Mouse (Mus musculus) kidney, embryonic 15.5 days (tissue): ENCODE results near the gene Brox. TPM values are rescaled to one million over a fixed set of nuclear protein-coding genes. Genes with fewer than 3 reads are reported as not detected.
"Not testable (repeated sequence)": the region's sequence is repeated elsewhere in the genome, so short reads cannot be mapped to it uniquely, and the experiment has no call there.

Experiments used
- ATAC-seq: fragments of 200-750 bp; cut with Nextera tagmentation; replicated peaks from 2 replicates; pipeline ENCODE4 v1.8.0; 2017; ENCODE audit warnings: moderate TSS enrichment; ENCODE audit not compliant: low FRiP score
- H3K27ac ChIP-seq: fragments of 300-500 bp; sonication (generic); 2 replicates; pipeline ENCODE4 v1.5.1; 2015; ENCODE audit warnings: mild to moderate bottlenecking, inconsistent platforms
- H3K27me3 ChIP-seq: fragments of 300-500 bp; sonication (generic); 2 replicates; pipeline ENCODE4 v1.6.1; 2015; ENCODE audit warnings: inconsistent platforms
- H3K36me3 ChIP-seq: fragments of 300-500 bp; sonication (generic); 2 replicates; pipeline ENCODE4 v1.6.1; 2015; ENCODE audit warnings: inconsistent platforms
- H3K4me1 ChIP-seq: fragments of 300-500 bp; sonication (generic); 2 replicates; pipeline ENCODE4 v1.6.1; 2015; ENCODE audit warnings: inconsistent platforms
- H3K4me2 ChIP-seq: fragments of 300-500 bp; sonication (generic); 2 replicates; pipeline ENCODE4 v1.6.1; 2015; ENCODE audit warnings: moderate library complexity, mild to moderate bottlenecking, inconsistent platforms
- H3K4me3 ChIP-seq: fragments of 300-500 bp; sonication (generic); replicated peaks from 2 replicates; pipeline ENCODE4 v1.5.1; 2015; ENCODE audit warnings: mild to moderate bottlenecking, inconsistent platforms
- H3K9ac ChIP-seq: fragments of 300-500 bp; sonication (generic); 2 replicates; pipeline ENCODE4 v1.6.1; 2015; ENCODE audit warnings: mild to moderate bottlenecking, inconsistent platforms
- H3K9me3 ChIP-seq: fragments of 300-500 bp; sonication (generic); replicated peaks from 2 replicates; pipeline ENCODE4 v1.6.1; 2016; ENCODE audit warnings: inconsistent platforms
- WGBS: fragments of 180-500 bp; shearing (Covaris S2); methylation state at CpG from one replicate; pipeline ENCODE4 v1.1.7; 2015; ENCODE audit warnings: mixed read lengths; 5-methylcytosine and 5-hydroxymethylcytosine counted together
- polyA plus RNA-seq: library from polyadenylated mRNA; unstranded; fragments of >200 nt; fragmentation: Nextera tagmentation; extraction: Ambion mirVana; gene quantifications from 2 replicates; pipeline ENCODE4 v1.2.1, GENCODE M21; 2015

Gene Brox
- 44.7 and 46.8 TPM in 2 replicates for polyA plus RNA-seq

DNA sequence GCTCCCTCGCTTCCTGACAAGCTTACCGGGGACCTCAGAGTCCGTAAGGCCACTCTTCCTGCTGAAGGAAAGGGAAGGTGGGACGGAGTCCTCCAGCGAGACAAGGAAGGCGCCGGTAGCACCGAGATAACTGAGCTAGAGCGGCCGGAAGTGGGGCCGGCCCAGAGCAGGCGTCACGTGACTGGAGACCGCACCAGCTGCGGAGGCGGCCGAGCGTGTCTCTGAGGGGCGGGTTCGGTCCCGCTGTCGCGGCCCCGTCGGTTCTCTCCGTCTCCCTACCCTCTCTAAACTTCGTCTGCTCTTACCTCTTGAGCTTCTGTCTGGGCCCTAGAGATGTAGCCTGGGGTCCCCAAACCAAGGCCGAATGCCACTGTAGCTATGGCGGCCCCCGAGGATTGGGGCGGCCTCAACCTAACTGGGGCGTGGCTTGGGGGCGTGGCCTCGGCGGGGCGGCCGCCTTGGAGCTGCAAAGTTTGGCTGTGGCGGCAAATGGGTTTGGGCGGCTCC, at the start of gene Brox:
TSS of gene Brox (minus strand) at position 393 of the 507 bp plus-strand sequence.
- peak; percentile 91 for ATAC-seq
- no peaks in the 10 kb centered on the region for H3K27me3 ChIP-seq
- H3K4me3 ChIP-seq, result peak within 1 kb of the TSS; percentile 53
- H3K9ac ChIP-seq, result peak within 1 kb of the TSS; percentile 55
- H3K27ac ChIP-seq, result peak within 1 kb of the TSS; percentile 74
- WGBS, result under 1% methylated on average over 39 of the region's 39 CpGs
- H3K9me3 ChIP-seq, result no peaks in the 10 kb centered on the region
- no peaks in the 10 kb centered on the region for H3K4me1 ChIP-seq
- H3K4me2 ChIP-seq, result peak within 1 kb of the TSS; percentile 60
- H3K36me3 ChIP-seq, result peaks cover 22% of the 10 kb centered on the region

DNA sequence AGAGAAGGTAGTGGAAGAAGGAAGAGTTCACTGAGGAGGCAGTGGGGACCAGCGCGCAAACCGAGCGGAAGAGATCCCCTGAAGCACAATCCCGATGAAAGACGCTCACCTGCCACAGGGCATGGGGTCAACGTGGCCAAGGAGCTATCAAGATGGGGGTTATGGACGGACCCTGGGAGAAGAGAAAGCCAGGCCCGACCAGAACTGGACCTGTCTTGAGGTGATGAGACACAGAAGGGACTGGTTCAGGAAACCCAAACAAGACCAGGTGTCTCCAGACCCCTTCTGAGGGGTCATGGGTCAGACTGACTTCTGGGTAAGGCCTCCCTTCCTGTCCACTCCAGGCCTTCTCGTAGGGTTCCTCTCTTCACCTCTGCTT, 48.7 kb upstream of the Brox start:
- Histone ChIP-seq H3K9me3 (no peaks in the 10 kb centered on the region), H3K36me3 (peaks cover 55% of the 10 kb centered on the region), H3K4me1 (peaks cover 14% of the 10 kb centered on the region), H3K27ac (peak overlapping the region; percentile 92), H3K9ac (peak overlapping the region; percentile 85), H3K4me2 (peak overlapping the region; percentile 89), H3K4me3 (peak overlapping the region; percentile 98), H3K27me3 (no peaks in the 10 kb centered on the region)
- peak; percentile 43 for ATAC-seq
- WGBS, result 4% methylated on average over 10 of the region's 10 CpGs

DNA sequence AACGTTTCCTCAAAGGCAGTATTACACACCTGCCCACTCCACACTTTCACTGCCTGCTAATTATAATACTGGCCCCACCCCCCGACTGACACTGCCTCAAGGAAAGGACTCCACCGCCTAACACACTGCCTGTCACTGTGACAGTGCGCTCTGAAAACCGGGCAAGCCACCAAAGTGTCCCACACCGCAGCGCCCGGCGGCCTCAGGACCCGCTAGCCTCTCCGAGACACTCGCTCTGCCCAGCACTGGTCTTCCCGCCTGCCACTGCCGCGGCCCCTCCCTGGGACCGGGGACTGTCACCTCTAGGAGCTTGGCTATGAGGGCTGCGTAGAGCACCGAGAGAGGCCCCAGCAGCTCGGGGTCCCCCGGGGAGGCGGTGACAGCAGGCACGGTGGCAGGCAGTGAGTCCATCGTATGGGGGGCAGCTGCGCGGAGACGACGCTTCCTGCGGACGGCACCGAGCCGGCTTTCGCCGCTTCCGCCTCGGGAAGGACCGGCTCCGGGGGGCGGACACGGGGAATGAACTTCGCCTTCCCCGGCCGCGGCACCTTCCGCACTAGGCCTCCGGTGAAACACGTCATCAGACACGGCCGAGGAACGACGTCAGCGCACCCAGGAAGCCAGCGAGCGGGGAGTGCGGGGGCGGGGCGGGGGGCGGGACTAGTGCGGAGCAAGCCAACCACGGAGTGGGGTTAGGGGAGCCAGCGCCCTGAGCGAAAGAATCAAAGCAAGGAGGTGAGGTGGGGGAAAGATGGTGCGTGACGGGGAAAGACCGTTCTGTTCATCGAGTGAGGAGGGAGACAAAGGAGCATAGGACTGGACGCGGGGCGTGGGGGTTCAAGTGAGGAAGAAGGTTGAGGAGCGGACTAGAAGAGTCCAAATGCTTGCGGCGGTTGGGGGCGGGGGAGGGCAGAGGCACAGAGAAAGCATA, 48.1 kb upstream of the Brox start:
- Histone ChIP-seq H3K36me3 (peaks cover 55% of the 10 kb centered on the region), H3K9ac (peak overlapping the region; percentile 85), H3K27me3 (no peaks in the 10 kb centered on the region), H3K4me1 (peaks cover 14% of the 10 kb centered on the region), H3K4me3 (peak overlapping the region; percentile 98), H3K27ac (peak overlapping the region; percentile 92), H3K4me2 (peak overlapping the region; percentile 89), H3K9me3 (no peaks in the 10 kb centered on the region)
- peak; percentile 98 for ATAC-seq
- under 1% methylated on average over 71 of the region's 72 CpGs for WGBS

DNA sequence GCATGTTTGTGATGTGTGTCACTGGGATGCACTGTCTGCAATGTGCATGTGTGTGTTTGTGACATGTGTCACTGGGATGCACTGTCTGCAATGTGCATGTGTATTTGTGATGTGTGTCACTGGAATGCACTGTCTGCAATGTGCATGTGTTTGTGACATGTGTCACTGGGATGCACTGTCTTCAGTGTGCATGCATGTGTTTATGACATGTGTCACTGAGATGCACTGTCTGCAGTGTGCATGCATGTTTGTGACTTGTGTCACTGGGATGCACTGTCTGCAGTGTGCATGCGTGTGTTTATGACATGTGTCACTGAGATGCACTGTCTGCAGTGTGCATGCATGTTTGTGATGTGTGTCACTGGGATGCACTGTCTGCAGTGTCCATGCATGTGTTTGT, 45.8 kb upstream of the Brox start:
- peaks cover 51% of the 10 kb centered on the region for H3K36me3 ChIP-seq
- ATAC-seq, H3K4me3 ChIP-seq, H3K9me3 ChIP-seq, H3K27me3 ChIP-seq, H3K9ac ChIP-seq, H3K4me2 ChIP-seq, H3K27ac ChIP-seq: not testable (repeated sequence)
- peaks cover 14% of the 10 kb centered on the region for H3K4me1 ChIP-seq
- 96% methylated on average over 1 of the region's 1 CpGs for WGBS

DNA sequence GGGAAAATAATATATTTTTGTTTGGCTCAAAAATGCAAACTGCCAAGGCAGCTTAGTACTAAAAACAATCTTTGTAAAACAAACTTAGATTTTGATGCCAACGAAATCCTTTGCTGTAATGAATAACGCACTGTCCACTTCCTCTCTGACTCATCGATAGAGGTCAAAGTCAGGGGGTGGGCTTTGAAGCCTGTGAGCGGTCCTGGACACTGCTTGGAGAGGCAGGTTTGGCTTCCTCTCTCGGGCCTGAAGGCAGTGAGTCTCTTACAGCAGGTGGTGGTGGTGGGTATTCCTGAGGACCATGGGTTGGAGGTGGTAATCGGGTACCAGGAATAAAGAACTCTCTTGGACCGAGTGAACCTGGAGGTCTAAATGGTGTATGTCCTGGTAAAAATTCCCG, 30.1 kb upstream of the Brox start:
- WGBS, result 88% methylated on average over 8 of the region's 8 CpGs
- Histone ChIP-seq H3K9ac (no peak overlapping the region), H3K4me2 (no peak overlapping the region), H3K36me3 (peaks cover 86% of the 10 kb centered on the region), H3K9me3 (no peaks in the 10 kb centered on the region), H3K4me3 (no peak overlapping the region), H3K27me3 (no peaks in the 10 kb centered on the region), H3K27ac (no peak overlapping the region), H3K4me1 (no peaks in the 10 kb centered on the region)
- ATAC-seq, result no peak

DNA sequence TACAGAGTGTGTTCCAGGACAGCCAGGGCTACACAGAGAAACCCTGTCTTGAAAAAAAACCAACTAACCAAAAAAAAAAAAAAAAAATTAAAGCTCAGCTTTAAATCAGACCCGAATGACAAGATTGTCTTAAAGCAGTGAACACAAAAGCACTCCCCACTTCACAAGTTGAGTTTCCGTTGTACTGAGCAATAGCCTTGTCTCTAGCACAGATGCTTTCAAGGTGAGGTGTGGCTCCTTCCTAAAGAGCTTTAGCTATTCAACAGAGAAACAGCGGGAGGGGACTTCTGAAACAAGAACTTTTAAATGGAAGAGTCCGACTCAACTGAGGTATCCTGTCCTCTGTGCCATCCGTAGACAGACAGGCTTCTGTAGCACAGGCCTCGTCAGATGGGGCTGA, 27.4 kb upstream of the Brox start:
- WGBS, result 93% methylated on average over 6 of the region's 6 CpGs
- H3K9me3 ChIP-seq, result no peaks in the 10 kb centered on the region
- peaks cover 82% of the 10 kb centered on the region for H3K36me3 ChIP-seq
- no peaks in the 10 kb centered on the region for H3K4me1 ChIP-seq
- no peak overlapping the region for H3K4me2 ChIP-seq
- no peak overlapping the region for H3K4me3 ChIP-seq
- ATAC-seq, result no peak
- no peak overlapping the region for H3K27ac ChIP-seq
- no peaks in the 10 kb centered on the region for H3K27me3 ChIP-seq
- H3K9ac ChIP-seq, result no peak overlapping the region

DNA sequence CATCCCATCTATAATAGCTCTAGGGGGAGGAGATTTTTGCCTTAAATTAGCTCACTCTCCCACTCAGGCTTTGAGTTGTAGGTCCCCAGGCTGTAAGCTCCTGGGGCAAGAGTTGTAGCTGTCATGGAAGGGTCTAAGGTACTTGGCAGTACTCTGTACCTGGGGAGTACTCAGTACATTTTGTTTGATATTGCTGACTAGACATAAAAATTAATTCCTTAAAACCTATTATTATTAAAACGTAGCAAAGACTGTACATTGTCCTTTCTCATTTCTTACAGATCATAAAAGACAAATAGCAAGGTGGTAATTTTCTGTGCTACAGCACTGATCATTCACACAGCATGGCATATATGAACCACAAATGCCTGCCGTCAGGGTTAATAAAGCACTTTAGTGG, 26.9 kb upstream of the Brox start:
- H3K4me1 ChIP-seq, result no peaks in the 10 kb centered on the region
- no peak overlapping the region for H3K4me2 ChIP-seq
- no peak overlapping the region for H3K9ac ChIP-seq
- no peaks in the 10 kb centered on the region for H3K9me3 ChIP-seq
- no peak overlapping the region for H3K27ac ChIP-seq
- WGBS, result 96% methylated on average over 2 of the region's 2 CpGs
- H3K4me3 ChIP-seq, result no peak overlapping the region
- no peaks in the 10 kb centered on the region for H3K27me3 ChIP-seq
- no peak for ATAC-seq
- peaks cover 82% of the 10 kb centered on the region for H3K36me3 ChIP-seq

DNA sequence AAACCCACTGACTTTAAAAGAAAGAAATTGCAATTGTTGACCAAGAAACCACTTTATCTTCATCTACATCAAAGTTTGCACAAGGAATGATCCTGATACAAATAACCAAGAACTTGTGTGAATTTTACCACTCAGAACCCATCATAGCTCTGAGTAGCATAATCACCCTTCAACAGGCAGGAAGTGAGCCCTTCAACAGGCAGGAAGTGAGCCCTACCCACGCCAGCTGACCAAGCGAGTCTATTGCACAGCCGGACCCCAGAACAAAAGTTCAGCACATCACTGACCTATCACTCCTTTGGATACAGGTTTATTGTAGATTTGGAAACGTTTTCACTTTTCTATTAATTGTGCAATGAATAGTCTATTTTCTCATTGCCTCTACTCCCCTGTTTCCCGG, 25.4 kb upstream of the Brox start:
- 86% methylated on average over 5 of the region's 5 CpGs for WGBS
- peaks cover 78% of the 10 kb centered on the region for H3K36me3 ChIP-seq
- H3K27me3 ChIP-seq, H3K9me3 ChIP-seq, H3K9ac ChIP-seq, H3K4me1 ChIP-seq, H3K4me2 ChIP-seq, H3K4me3 ChIP-seq, ATAC-seq, H3K27ac ChIP-seq: not testable (repeated sequence)

GRCm38 (mm10) chr1:183320708-183321107, 23.6 kb upstream of the Brox start:
- H3K9ac ChIP-seq, result no peak overlapping the region
- H3K27me3 ChIP-seq, result no peaks in the 10 kb centered on the region
- no peak for ATAC-seq
- 80% methylated on average over 3 of the region's 3 CpGs for WGBS
- H3K4me2 ChIP-seq, result no peak overlapping the region
- no peak overlapping the region for H3K27ac ChIP-seq
- no peaks in the 10 kb centered on the region for H3K4me1 ChIP-seq
- H3K36me3 ChIP-seq, result peaks cover 80% of the 10 kb centered on the region
- H3K4me3 ChIP-seq, result no peak overlapping the region
- no peaks in the 10 kb centered on the region for H3K9me3 ChIP-seq

DNA sequence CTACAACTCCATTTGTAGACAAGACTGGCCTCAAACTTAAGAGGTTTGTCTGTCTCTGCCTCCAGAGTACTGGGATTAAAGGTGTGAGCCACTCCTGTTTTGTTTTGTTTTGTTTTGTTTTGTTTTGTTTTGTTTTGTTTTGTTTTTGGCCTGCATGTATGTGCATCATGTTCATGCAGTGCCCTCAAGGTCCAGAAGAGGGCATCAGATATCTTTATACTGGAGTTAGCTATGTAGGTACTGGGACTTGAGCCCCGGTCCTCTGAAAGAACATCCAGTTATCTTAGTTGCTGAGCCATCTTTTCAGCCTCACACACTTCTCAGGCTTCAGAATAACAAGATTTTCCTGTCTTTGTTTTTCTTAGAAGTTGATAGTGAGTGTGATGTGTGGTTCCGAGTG, 18.7 kb upstream of the Brox start:
- ATAC-seq, result no peak
- no peaks in the 10 kb centered on the region for H3K27me3 ChIP-seq
- H3K27ac ChIP-seq, result no peak overlapping the region
- H3K4me2 ChIP-seq, result no peak overlapping the region
- no peaks in the 10 kb centered on the region for H3K4me1 ChIP-seq
- peaks cover 81% of the 10 kb centered on the region for H3K36me3 ChIP-seq
- WGBS, result 80% methylated on average over 2 of the region's 2 CpGs
- no peaks in the 10 kb centered on the region for H3K9me3 ChIP-seq
- H3K4me3 ChIP-seq, result no peak overlapping the region
- no peak overlapping the region for H3K9ac ChIP-seq

DNA sequence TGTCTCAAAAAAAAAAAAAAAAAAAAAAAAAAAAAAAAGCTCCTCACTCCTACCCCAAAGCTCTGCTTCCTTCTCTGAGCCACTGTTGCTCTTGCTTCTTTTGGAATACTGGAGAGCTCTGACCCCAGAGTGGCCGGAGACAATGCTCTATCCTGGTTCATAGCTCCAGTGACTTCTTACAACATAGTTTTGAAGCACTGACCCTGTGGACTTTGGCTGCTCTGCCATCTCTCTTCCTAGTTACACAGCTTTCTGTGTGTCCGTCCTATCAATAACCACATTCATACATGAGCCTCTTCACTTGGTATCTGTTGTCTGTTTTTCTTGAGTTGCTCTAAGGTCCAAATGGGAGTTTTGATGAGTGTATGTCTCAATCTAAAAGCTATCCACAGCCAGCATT, 15.0 kb upstream of the Brox start:
- H3K4me1 ChIP-seq, result no peaks in the 10 kb centered on the region
- no peaks in the 10 kb centered on the region for H3K9me3 ChIP-seq
- H3K4me2 ChIP-seq, result no peak overlapping the region
- no peak for ATAC-seq
- no peak overlapping the region for H3K4me3 ChIP-seq
- no peaks in the 10 kb centered on the region for H3K27me3 ChIP-seq
- peaks cover 77% of the 10 kb centered on the region for H3K36me3 ChIP-seq
- no peak overlapping the region for H3K27ac ChIP-seq
- 97% methylated on average over 2 of the region's 2 CpGs for WGBS
- H3K9ac ChIP-seq, result no peak overlapping the region

DNA sequence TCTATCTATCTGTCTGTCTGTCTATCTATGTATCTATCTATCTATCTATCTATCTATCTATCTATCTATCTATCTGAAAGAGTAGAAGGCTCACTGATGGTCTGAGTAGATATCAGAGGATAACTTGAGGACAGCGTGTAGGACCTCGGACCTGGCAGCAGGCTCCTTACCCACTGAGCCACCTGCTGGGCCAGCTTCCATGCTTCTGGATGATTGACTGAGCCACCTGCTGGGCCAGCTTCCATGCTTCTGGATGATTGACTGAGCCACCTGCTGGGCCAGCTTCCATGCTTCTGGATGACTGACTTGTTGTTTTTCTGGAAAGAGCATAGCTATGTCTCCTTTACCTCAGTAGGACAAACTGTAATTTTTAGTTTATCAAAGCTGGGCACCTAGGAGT, 12.5 kb upstream of the Brox start:
- 83% methylated on average over 2 of the region's 2 CpGs for WGBS
- H3K4me3 ChIP-seq, result not testable (repeated sequence)

More for the DNA sequence above, 12.5 kb upstream of the Brox start:
- H3K9me3 ChIP-seq, H3K9ac ChIP-seq, H3K4me2 ChIP-seq, H3K27ac ChIP-seq, ATAC-seq, H3K27me3 ChIP-seq, H3K4me1 ChIP-seq: not testable (repeated sequence)
- H3K36me3 ChIP-seq, result peaks cover 58% of the 10 kb centered on the region
